13 mouse cellular contexts compared by ENCODE assay signal in the genomic region with DNA sequence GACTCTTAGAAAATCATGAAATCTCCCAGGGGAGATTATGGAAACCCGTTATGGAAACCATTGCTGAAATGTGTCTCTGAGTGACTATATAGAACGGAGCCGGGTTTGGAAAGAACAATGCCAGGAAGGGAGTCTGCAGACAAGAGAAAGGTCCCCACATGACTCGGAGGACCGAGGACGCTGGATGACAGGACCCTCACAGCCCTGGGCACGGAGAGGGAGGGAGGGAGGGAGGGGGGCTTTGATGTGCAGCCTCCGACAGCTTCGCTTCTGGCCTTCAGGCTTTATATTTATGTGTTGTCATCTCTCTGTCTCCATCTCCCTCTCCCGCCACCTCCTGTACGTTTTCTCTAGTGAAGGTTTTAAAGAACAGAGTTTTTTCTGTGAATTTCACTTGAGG. TPM values are rescaled to one million over a fixed set of nuclear protein-coding genes. Genes with fewer than 3 reads are reported as not detected.
DNase-seq lines count a peak whose midpoint lies in the region; ATAC-seq lines count a peak whose summit lies in the region.
"Had no signal": no experiment of that assay in that cellular context is flagged by ENCODE, and none has a peak within 500 bp of the region (broad histone marks: within the 10 kb centered on the region; RNA-seq: fewer than 3 reads in every experiment).

No protein-coding gene starts in this region.

- 0 out of 2 replicates have a peak, but pooled peaks cover 4% of the 10 kb centered on the region for H3K4me1 ChIP-seq in intestine, embryonic 14.5 days (replicated peaks; ENCODE audit: control insufficient read depth, insufficient read depth, low read length)
- peaks cover 14% of the 10 kb centered on the region for H3K4me1 ChIP-seq in intestine, embryonic 16.5 days (ENCODE audit: control insufficient read depth, insufficient read depth, low read length)
- peaks cover 12% of the 10 kb centered on the region for H3K4me1 ChIP-seq in embryonic facial prominence, embryonic 14.5 days (ENCODE audit: control insufficient read depth, insufficient read depth, low read length)
- peaks cover 18% of the 10 kb centered on the region for H3K4me1 ChIP-seq in forebrain, embryonic 16.5 days (replicated peaks; ENCODE audit: control insufficient read depth, insufficient read depth, low read length)
- peaks cover 16% of the 10 kb centered on the region for H3K4me1 ChIP-seq in midbrain, embryonic 14.5 days (ENCODE audit: control insufficient read depth, insufficient read depth, low read length)

- no peak overlapping the region for H3K4me3 ChIP-seq in intestine, embryonic 14.5 days (ENCODE audit: low read depth, low read length)
- no peak overlapping the region for H3K4me3 ChIP-seq in intestine, embryonic 16.5 days (ENCODE audit: low read length)
- 0 out of 2 replicates have a peak overlapping the region, but pooled peaks have one; percentile 9 for H3K4me3 ChIP-seq in embryonic facial prominence, embryonic 14.5 days (ENCODE audit: low read depth, low read length)
- no peak overlapping the region for H3K4me3 ChIP-seq in forebrain, embryonic 16.5 days (replicated peaks; ENCODE audit: low read length)
- H3K4me3 ChIP-seq in midbrain, embryonic 14.5 days (replicated peaks; ENCODE audit: low read depth, low read length) = 0 out of 2 replicates have a peak overlapping the region, but pooled peaks have one; percentile 8

- H3K4me2 ChIP-seq in intestine, embryonic 14.5 days (ENCODE audit: low read length) = peak overlapping the region; percentile 14; the same call in 1 of the 2 replicates
- H3K4me2 ChIP-seq in intestine, embryonic 16.5 days (ENCODE audit: low read depth, low read length) = no peak overlapping the region
- peak overlapping the region; percentile 44 for H3K4me2 ChIP-seq in embryonic facial prominence, embryonic 14.5 days (ENCODE audit: low read depth, low read length)
- H3K4me2 ChIP-seq in forebrain, embryonic 16.5 days (ENCODE audit: low read length) = peak overlapping the region; percentile 41
- H3K4me2 ChIP-seq in midbrain, embryonic 14.5 days (ENCODE audit: low read length) = peak overlapping the region; percentile 43

- H3K9ac ChIP-seq in intestine, embryonic 14.5 days (ENCODE audit: low read length) = no peak overlapping the region
- no peak overlapping the region for H3K9ac ChIP-seq in intestine, embryonic 16.5 days (ENCODE audit: low read depth, low read length)
- no peak overlapping the region for H3K9ac ChIP-seq in embryonic facial prominence, embryonic 14.5 days (ENCODE audit: low read depth, low read length)
- no peak overlapping the region for H3K9ac ChIP-seq in forebrain, embryonic 16.5 days (replicated peaks; ENCODE audit: low read depth, low read length)
- no peak overlapping the region for H3K9ac ChIP-seq in midbrain, embryonic 14.5 days (replicated peaks; ENCODE audit: low read length)
- H3K9ac ChIP-seq: liver, postnatal 0 days had no signal

- H3K27ac ChIP-seq in intestine, embryonic 14.5 days (ENCODE audit: low read depth) = no peak overlapping the region
- no peak overlapping the region for H3K27ac ChIP-seq in intestine, embryonic 16.5 days (ENCODE audit: low read length)
- no peak overlapping the region for H3K27ac ChIP-seq in embryonic facial prominence, embryonic 14.5 days (replicated peaks; ENCODE audit: low read depth, low read length)
- no peak overlapping the region for H3K27ac ChIP-seq in forebrain, embryonic 16.5 days (ENCODE audit: low read length)
- peak overlapping the region; percentile 50; the same call in 1 of the 2 replicates for H3K27ac ChIP-seq in midbrain, embryonic 14.5 days (replicated peaks; ENCODE audit: low read depth, low read length)

- DNase-seq in intestine, embryonic 14.5 days (ENCODE audit: low spot score) = no peak
- no peak for DNase-seq in embryonic facial prominence, embryonic 14.5 days (ENCODE audit: low spot score)
- peak; percentile 55 for DNase-seq in midbrain, embryonic 14.5 days
- no peak for DNase-seq in adrenal gland, postnatal 4 days (ENCODE audit: low spot score in 2 of 2)
- DNase-seq in B cell, adult 2 months = no peak
- DNase-seq in layer of hippocampus, postnatal 25 days (ENCODE audit: extremely low spot score in 1 of 2, low spot score in 1 of 2) = no peak
- DNase-seq: cerebellum, postnatal 14 days; heart, postnatal 10 days; kidney, postnatal 10 days; liver, postnatal 0 days had no signal

- WGBS in intestine, embryonic 14.5 days = 64% methylated on average over 11 of the region's 11 CpGs
- 60% methylated on average over 11 of the region's 11 CpGs for WGBS in intestine, embryonic 16.5 days
- 30% methylated on average over 11 of the region's 11 CpGs for WGBS in embryonic facial prominence, embryonic 14.5 days
- 19% methylated on average over 11 of the region's 11 CpGs for WGBS in forebrain, embryonic 16.5 days
- WGBS in midbrain, embryonic 14.5 days = 5% methylated on average over 11 of the region's 11 CpGs

- H3K36me3 ChIP-seq in intestine, embryonic 14.5 days (ENCODE audit: control insufficient read depth, insufficient read depth, low read length) = no peaks in the 10 kb centered on the region
- H3K36me3 ChIP-seq in intestine, embryonic 16.5 days (ENCODE audit: control insufficient read depth, insufficient read depth, low read length) = no peaks in the 10 kb centered on the region
- H3K36me3 ChIP-seq in embryonic facial prominence, embryonic 14.5 days (ENCODE audit: control insufficient read depth, insufficient read depth, low read length) = no peaks in the 10 kb centered on the region
- no peaks in the 10 kb centered on the region for H3K36me3 ChIP-seq in forebrain, embryonic 16.5 days (ENCODE audit: control insufficient read depth, insufficient read depth)
- no peaks in the 10 kb centered on the region for H3K36me3 ChIP-seq in midbrain, embryonic 14.5 days (ENCODE audit: control insufficient read depth, insufficient read depth, low read length)

- no peaks in the 10 kb centered on the region for H3K27me3 ChIP-seq in intestine, embryonic 14.5 days (replicated peaks; ENCODE audit: control insufficient read depth, insufficient read depth, low read length)
- H3K27me3 ChIP-seq in intestine, embryonic 16.5 days (replicated peaks; ENCODE audit: control insufficient read depth, insufficient read depth, low read length) = no peaks in the 10 kb centered on the region
- no peaks in the 10 kb centered on the region for H3K27me3 ChIP-seq in embryonic facial prominence, embryonic 14.5 days (replicated peaks; ENCODE audit: control insufficient read depth, insufficient read depth, low read length)
- no peaks in the 10 kb centered on the region for H3K27me3 ChIP-seq in forebrain, embryonic 16.5 days (replicated peaks; ENCODE audit: control insufficient read depth, insufficient read depth, low read length)
- H3K27me3 ChIP-seq in midbrain, embryonic 14.5 days (ENCODE audit: control insufficient read depth, insufficient read depth, low read length) = no peaks in the 10 kb centered on the region
- H3K27me3 ChIP-seq: CH12.LX had no signal

- no peaks in the 10 kb centered on the region for H3K9me3 ChIP-seq in intestine, embryonic 14.5 days (ENCODE audit: control insufficient read depth, low read length)
- H3K9me3 ChIP-seq in intestine, embryonic 16.5 days (ENCODE audit: control insufficient read depth, low read length) = no peaks in the 10 kb centered on the region
- H3K9me3 ChIP-seq in embryonic facial prominence, embryonic 14.5 days (ENCODE audit: control insufficient read depth, low read length) = no peaks in the 10 kb centered on the region
- no peaks in the 10 kb centered on the region for H3K9me3 ChIP-seq in forebrain, embryonic 16.5 days (ENCODE audit: control insufficient read depth, low read length)
- 0 out of 2 replicates have a peak, but pooled peaks cover 3% of the 10 kb centered on the region for H3K9me3 ChIP-seq in midbrain, embryonic 14.5 days (ENCODE audit: control insufficient read depth, low read length)

- no peak for ATAC-seq in intestine, embryonic 14.5 days (replicated peaks; ENCODE audit: low FRiP score, low TSS enrichment, low read depth)
- no peak for ATAC-seq in intestine, embryonic 16.5 days
- ATAC-seq in embryonic facial prominence, embryonic 14.5 days (ENCODE audit: low read depth) = no peak
- ATAC-seq in forebrain, embryonic 16.5 days = no peak
- no peak for ATAC-seq in midbrain, embryonic 14.5 days (ENCODE audit: low FRiP score, low TSS enrichment)
- ATAC-seq: liver, postnatal 0 days had no signal

RNA-seq across cellular contexts. Expression of a gene that starts 11.5 kb away (rescaled TPM):
- polyA plus RNA-seq in intestine, embryonic 14.5 days (2014; fragmentation: Nextera tagmentation; extraction: Ambion mirVana) = 6.4 and 6.8 TPM in 2 replicates
- 3.7 and 4.1 TPM in 2 replicates for polyA plus RNA-seq in intestine, embryonic 16.5 days (2015; fragmentation: Nextera tagmentation; extraction: Ambion mirVana)
- 6.2 and 7.5 TPM in 2 replicates for polyA plus RNA-seq in embryonic facial prominence, embryonic 14.5 days (2014; fragmentation: Nextera tagmentation; extraction: Ambion mirVana)
- polyA plus RNA-seq in forebrain, embryonic 16.5 days (2015; fragmentation: Nextera tagmentation; extraction: Ambion mirVana) = 3.1 and 3.3 TPM in 2 replicates
- polyA plus RNA-seq in midbrain, embryonic 14.5 days (2014; fragmentation: Nextera tagmentation; extraction: Ambion mirVana) = 5.5 and 5.6 TPM in 2 replicates
- 10 to 100 TPM; 40.1 to 41.9 TPM for total RNA-seq in adrenal gland, postnatal 4 days (2021)
- total RNA-seq in layer of hippocampus, postnatal 25 days (2021) = 10 to 100 TPM; 31.1 to 32.6 TPM

RNA-seq across cellular contexts. Expression of a gene that starts 53.1 kb away (rescaled TPM):
- 7.4 and 8.0 TPM in 2 replicates for polyA plus RNA-seq in intestine, embryonic 14.5 days (2014; fragmentation: Nextera tagmentation; extraction: Ambion mirVana)
- 4.0 and 4.8 TPM in 2 replicates for polyA plus RNA-seq in intestine, embryonic 16.5 days (2015; fragmentation: Nextera tagmentation; extraction: Ambion mirVana)
- 11.4 and 12.6 TPM in 2 replicates for polyA plus RNA-seq in embryonic facial prominence, embryonic 14.5 days (2014; fragmentation: Nextera tagmentation; extraction: Ambion mirVana)
- 2.2 and 3.3 TPM in 2 replicates for polyA plus RNA-seq in forebrain, embryonic 16.5 days (2015; fragmentation: Nextera tagmentation; extraction: Ambion mirVana)
- polyA plus RNA-seq in midbrain, embryonic 14.5 days (2014; fragmentation: Nextera tagmentation; extraction: Ambion mirVana) = 1.4 and 3.0 TPM in 2 replicates
- 1 to 10 TPM; 4.5 to 6.2 TPM for total RNA-seq in adrenal gland, postnatal 4 days (2021)
- 1 to 10 TPM; 1.9 to 2.0 TPM for total RNA-seq in layer of hippocampus, postnatal 25 days (2021)

Comparison
In these comparisons a context has a peak if more than half of its experiments do, and no peak if none do; other contexts are left out.
1. H3K4me3 ChIP-seq: peak in embryonic facial prominence, embryonic 14.5 days (single experiment) and midbrain, embryonic 14.5 days (single experiment); none in intestine, embryonic 14.5 days (single experiment), intestine, embryonic 16.5 days (single experiment) and forebrain, embryonic 16.5 days (single experiment).